Mouse (Mus musculus) forelimb bud, embryonic 11.5 days (tissue): ENCODE measurements at regions not wholly inside any gene's neighbourhood (a gene's known extent, or its start where the extent isn't known, plus 50 kb on each side); places are given as distances from the start of the nearest gene placed in this dataset.
"Not testable (repeated sequence)": the region's sequence is repeated elsewhere in the genome, so short reads cannot be mapped to it uniquely, and the experiment has no call there.

ENCODE experiments used
- DNase-seq: peaks from one replicate; pipeline ENCODE4 v3.0.0-alpha.2; 2012; ENCODE audit warnings: low read depth, low spot score

DNA sequence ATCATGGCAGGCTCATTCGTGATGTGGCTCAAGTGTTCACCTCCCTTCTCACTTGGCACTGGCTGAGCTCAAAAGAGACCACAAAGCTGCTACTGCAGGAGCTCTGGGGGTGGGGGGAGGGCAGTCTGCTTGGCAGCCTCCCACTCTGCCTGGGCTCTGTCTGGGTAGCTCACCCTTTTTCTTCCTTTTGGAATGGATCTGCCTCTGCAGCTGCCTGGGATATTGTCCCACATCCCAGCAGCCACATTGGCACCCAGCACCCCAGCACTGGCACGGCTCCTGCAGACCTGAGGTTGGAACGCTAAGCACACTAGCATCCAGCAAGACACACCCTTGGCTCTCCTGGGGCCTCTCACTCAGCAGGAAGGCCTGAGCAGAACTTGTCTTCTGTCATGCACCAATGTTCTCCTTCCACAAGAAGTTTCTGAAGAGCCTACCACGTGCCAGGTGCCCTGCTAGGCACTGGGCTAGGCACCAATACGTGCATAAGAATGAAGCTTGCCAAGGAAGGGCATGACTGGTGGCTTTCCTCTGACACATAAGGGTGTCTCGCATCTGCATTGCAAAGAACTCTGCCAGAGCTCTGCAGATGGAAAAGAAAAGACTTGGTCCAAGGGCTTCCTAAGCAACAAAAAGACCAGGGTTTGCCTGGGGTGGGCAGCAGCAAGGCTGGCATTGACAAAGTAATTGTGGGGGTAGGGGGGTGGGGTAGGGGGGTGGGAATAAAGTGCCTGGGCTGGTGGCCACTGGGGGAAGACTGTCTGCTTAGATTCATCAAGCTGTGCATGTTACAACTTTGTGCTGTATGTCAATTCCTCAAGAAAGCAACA lies 112.1 kb upstream of the Sipa1l1 start:
- not testable (repeated sequence) for DNase-seq

DNA sequence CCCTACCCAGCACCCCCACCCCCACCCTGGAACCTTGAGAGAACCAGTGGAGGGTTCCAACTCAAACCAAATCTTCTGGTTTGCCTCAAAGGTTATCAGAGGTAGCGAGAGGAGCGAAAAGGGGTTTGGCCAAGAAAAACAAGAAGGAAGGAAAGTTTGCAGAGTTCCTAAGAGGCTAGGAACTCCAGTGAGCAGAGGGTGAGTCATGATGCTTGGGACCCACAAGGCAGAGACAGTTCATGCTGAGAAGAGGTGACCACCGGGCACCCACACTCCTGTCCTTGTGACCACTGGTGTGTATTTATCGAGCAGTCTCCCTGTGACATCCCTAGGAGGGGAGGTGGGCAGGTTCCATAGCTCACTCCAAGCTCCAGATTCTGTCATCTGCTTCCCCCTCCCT lies 104.1 kb upstream of the Sipa1l1 start:
- no peak for DNase-seq

DNA sequence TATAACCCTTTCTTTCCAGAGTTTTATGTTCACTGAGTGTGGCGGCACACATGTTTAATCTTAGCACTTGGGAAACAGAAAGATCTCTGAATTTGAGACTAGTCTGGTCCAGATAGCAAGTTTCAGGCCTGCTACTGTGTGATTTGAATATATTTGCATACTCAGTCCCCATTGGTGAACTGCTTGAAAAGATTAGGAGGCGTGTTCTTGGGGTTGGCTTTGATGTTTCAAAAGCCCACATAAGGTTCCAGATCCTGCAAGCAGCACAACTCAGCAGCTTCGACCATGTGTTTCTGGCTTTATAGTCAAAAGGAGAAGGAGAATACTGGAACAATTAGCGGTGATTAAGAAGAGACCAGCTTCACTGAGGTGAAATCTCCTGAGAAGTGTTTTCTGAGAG lies 102.3 kb upstream of the Sipa1l1 start:
- DNase-seq: peak; percentile 37

DNA sequence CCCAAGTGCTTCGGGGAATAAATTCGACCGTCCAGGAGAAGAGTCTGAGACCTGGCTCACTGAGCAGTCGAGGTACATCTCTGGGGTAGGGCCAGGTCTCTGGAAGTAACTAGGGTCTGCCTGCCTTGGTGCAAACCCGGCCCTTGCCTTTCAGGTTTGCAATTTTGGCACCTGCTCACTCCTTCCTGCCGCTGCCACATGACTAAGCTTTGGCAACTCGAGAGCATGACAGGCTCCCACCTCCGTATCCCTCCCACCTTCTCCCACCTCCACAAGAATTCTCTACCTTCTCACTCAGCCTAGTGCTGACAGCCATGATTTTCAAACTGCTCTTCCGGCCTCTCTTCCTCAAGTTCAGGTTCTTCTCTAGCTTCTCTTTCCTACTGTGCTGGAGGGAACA lies 99.5 kb upstream of the Sipa1l1 start:
- no peak for DNase-seq

DNA sequence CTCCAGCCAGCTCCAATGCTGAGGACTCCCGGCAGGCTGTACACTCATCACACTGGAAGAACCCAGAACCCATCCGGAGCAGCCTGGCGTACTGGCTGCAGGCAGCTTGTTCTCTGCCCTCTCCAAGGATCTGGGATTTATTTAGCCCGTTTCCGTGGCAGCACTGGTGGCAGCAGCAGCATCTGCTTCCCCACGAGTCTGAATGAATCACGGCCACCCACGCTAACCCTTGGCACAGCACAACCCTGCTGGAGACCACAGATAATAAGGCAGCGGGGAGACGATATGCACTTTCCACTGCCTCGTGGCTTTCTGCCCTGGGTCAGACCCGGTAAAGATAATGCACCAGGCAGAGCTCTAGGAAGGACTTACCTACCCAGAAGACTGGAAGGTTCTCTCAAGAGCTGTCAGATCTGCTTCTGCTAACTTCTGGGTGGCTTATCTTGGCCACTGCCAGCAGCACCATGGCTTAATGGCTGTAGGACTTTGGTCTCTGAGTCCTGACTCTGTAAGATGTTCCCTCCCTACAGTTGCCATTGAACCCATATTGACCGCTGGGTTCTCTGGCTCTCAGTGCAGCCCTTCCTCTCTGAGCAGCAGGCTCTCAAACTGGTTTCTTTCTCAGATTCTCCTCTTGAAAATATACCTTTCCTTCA lies 96.2 kb upstream of the Sipa1l1 start:
- DNase-seq: no peak

DNA sequence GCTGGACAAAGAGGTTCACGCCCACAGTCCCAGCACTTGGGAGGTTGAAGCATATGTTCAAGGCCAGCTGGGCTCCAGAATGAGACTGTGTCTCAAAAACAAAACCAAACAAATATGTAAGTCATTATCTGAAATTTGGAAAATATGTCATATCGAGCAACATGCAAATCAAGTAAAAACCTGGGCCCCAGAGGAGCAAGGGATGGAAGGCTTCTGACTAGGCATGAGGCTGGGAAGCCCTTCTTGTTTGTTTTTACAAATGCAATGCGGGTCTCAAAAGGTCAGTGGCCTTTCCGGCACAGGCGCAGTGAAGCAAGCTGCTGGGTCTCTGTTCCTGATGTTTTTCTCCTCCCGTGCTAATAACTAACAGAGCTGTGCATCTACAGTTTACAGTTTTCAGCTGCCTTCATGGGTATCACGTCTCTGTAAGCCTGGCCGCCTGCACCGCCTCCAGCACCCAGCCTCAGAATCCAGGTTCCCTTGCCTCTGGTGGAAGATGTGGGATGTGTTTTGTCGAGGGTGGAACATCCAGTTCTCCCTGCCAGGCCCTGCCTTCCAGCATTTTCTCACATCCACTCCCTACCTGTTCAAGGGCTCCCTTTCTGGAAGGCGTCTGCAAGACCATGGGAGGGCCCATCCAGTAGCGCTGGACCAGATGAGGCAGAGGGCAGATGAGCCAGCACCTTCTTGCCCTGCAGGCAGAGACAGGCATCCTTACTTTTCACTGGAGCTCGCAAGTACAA lies 93.5 kb upstream of the Sipa1l1 start:
- DNase-seq: peak; percentile 14

DNA sequence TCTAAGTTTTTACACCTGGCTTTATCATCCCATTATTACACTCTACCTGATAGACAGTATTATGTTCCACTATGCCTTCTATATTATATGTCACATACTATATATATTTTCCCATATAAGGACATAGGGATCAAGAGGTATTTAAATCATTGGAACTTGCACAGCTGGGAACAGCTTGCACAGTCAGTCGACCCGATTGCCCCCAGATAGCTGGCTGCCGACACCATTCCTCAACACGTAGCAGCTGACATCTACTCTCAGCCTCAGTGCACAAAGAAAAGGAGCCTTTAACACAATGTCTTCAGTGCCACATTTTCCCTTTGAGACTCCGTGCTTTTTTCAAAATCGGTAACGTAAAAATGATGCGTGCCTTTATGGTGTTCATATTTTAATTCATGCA lies 92.4 kb upstream of the Sipa1l1 start:
- DNase-seq: no peak

DNA sequence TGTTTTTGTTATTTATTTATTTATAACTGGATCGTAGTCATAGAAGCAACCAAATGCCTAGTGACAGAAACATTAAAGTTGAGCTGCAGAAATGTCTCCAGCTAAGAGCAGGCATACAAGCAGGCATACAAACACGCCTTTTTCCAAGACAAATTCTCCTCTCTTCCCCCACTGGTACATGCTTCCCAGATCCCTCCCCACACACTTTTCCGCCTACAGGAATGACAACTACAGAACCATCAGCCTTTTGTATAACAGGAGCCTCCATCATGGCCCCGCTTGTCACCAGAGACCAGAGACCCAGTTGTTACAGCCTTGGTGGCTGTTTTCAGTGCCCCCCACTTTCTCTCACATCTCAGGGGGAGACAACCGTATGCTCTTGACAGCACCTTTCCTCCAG lies 91.2 kb upstream of the Sipa1l1 start:
- DNase-seq: no peak

DNA sequence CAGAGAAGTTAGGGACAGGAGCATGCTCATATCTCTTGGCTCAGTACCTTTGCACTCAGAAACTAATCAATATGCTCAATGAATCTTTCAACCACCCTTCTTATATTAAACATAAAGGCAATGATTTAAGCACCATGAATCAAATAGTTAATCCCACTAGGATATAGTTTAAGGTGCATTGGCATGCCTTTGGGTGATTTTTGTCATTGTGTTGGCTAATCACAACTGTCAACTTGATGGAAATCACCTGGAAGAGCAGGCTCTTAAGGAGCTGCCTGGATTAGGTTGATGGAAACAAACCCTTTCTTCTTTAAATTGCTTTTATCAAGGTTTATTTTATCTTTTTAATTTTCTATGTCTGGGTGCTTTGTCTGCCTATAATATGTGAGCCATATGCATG lies 90.4 kb upstream of the Sipa1l1 start:
- no peak for DNase-seq

DNA sequence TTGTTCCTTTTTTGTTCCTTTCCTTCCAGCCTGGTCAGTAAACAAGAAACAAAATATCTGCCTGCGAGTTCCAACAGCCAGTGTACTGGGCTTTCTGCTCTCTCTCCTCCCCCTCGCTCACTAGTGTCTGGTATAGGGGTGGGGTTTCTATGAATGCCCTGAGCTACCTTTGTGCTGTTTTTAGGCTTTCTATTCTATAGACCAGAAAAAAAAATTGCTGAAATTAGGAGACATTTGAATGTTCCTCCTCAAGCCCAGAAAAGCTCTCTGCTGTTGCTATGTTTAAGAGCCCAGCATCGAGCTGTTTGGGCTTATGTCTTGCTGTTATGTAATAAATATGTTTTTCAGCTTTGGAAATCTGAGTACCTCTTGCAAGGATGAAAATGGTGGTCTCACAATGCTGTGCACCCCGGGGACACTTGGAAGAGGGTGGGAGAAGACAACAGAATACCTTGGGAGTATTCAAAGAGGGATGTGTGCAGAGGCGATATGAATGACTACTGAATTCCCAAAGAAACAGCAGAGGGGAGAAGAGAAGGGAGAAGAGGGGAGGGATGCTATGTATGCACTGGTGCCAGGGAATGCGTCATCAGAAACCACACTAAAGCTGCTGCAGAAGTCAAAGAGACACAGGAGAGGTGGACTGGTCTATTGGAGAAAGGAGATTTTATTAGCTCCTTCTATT lies 88.8 kb upstream of the Sipa1l1 start:
- no peak for DNase-seq

DNA sequence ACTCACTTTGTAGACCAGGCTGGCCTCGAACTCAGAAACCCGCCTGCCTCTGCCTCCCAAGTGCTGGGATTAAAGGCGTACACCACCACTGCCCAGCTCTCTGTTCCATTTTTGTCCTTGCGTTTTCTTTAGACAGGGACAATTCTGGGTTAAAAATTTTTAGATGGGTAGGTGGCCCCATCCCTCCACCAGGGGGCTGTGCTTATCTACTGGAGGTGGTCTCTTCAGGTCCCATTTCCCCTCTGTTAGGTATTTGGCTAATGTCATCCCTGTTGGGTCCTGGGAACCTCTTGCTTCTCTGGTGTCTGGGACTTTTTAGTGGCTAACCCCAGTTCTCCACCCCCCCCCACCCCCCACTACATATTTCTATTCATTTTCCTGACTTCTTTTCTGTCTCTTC lies 86.5 kb upstream of the Sipa1l1 start:
- DNase-seq: not testable (repeated sequence)

DNA sequence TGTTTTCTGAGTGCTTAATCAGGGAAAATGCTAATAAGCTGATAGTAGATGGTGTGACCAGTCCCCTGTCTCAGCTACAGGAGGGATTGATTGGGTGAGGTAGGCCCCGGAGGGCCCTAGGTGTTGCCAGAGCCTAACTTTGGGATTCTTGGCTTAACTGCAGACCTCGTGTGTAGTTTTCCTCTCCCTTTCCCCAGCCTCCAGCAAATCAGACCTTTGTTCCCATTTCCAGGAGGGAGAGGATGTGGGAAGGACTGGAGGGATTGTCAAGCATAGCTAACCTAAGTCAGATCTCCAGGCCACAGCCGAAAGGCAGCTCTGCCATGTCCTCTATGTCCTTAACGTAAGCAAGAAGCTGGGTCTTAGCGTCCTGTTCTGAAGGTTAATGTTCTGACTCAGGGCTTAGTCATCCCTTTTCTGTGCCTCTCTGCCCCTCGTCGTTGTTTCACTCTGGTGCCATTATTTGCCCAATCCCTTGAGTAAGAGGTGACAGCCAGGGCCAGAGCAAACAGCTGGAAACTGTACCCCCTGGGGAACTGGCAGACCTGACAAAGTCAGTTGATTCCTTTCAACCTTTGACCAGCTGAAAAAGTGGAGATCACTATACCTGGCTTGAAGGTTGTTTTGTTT lies 83.2 kb upstream of the Sipa1l1 start:
- no peak for DNase-seq

DNA sequence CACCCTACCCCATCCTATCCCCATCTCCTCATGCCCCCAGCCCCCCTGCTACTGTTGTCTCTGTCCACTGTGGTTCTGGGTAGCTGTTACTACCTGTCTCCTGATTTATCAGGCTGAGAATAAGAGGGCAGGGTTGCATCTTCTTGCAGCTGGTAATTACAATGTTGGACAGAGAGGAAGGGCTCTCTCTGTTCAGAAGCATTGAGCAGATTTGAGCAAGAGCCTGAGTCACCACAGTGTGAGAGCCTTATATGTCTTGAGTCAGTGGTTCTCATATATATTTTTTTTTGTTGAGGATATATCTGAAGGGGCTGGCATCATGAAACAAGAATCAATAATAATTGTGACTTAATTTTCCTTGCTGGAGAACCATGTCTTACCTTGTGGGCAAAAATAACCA lies 82.7 kb upstream of the Sipa1l1 start:
- DNase-seq: no peak

DNA sequence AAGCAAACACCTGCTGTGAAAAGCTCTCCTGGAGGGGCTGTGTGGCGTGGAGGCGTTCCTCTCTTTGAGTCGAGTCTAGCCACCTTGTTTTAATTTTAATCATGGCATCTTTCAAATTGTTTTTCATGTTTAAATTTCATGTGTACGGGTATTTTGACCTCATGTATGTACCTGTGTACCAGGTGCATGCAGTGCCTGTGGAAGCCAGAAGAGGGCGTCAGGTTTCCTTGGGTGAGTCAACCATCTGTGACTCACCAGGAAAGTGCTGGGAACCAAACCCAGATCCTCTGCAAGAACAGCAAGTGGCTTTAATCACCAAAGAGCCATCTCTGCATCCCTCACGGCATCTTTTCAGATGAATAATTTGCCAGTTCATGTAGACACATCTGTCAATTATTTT lies 79.8 kb upstream of the Sipa1l1 start:
- DNase-seq: no peak

DNA sequence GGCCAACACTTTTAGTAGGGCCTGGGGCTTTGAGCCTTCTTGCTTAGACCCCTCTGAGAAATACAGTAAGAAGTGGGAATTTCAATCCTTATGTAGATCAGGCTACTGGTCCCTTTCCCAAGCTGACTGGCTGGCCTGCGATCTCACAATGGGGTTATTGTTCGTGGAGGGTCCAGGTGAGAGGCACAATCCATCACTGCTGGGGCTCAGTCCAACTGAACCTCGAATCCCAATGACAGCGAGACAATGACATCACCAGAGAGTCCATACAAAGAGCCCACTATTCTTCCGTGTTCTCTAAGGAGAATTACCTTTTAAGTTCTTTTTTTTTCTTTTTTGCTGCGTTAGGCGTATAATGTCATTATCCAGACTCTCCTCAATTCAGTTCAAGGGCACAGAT lies 75.8 kb upstream of the Sipa1l1 start:
- DNase-seq: peak; percentile 61

DNA sequence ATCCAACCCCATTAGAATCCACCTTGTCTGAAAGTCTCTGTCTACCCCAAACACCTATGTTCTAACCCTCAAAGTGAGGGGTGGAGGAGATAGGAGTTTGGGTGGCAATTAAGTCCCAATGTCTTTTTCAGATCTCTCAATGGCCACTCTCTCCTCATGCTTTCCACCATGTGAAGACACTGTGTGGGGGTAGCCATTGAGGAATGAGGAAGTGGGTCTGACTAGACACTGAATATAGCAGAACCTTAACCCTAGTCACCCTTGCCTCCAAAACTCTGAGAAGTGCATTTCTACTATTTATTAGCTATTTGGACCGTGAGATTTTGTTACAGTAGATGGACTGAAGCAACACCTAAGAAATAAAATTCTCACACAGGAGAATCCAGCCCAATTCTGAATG lies 73.7 kb upstream of the Sipa1l1 start:
- no peak for DNase-seq

DNA sequence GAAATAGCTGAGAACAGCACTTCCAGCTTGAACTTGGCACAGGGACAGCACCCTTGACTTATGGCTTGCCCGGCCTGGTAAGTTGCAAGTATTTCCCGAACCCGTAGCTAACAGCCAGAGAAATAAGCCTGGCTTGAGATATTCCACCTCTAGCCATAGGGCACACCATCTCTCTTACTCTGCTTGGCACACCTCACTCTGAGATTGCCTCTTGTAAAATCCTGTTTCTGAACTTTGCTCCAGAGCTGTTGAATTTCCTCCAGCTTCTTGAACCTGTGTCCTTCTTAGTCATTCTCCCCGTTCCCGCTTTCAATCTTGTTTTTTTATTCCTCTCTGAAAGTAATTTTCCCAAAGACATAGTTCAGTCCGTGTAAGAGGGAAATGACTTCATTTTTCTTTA lies 72.0 kb upstream of the Sipa1l1 start:
- DNase-seq: no peak

DNA sequence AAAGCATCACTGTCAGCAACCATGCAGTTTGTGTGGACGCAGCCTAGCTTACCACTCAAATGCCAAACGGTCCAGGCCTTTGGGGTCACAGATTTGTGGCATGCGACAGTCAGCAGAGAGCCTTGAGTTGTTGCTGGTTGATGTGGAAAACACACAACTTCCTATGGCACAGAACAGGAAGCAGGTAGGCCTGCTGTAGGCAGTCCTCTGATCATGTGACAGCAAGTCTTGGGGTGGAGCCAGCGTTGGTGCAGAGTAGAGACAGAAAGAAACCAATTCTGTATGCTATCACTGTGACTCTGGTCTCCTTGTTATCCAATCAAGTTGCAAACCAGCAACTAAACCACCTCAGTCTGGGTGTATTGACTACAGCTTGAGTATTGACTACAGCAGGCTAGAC lies 71.5 kb upstream of the Sipa1l1 start:
- no peak for DNase-seq

DNA sequence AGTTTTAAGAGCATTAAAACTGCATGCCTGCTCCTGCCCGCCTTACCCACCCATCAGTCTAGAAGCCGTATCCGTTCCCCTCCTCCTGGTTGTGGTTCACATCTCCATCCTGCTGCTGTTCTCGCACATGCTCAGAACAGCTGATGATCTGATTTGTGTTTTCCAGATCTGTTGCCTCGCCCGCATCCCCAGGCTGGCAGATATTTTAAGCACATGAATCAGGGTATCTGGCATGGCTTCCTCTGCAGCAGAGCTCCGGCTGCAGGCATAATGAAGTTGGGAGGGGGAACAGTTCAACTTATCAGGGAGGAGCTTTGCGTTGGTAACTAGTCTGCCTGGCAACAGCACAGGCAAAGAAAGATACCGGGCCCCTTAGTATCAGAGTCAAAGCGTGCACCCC lies 64.9 kb upstream of the Sipa1l1 start:
- DNase-seq: no peak

DNA sequence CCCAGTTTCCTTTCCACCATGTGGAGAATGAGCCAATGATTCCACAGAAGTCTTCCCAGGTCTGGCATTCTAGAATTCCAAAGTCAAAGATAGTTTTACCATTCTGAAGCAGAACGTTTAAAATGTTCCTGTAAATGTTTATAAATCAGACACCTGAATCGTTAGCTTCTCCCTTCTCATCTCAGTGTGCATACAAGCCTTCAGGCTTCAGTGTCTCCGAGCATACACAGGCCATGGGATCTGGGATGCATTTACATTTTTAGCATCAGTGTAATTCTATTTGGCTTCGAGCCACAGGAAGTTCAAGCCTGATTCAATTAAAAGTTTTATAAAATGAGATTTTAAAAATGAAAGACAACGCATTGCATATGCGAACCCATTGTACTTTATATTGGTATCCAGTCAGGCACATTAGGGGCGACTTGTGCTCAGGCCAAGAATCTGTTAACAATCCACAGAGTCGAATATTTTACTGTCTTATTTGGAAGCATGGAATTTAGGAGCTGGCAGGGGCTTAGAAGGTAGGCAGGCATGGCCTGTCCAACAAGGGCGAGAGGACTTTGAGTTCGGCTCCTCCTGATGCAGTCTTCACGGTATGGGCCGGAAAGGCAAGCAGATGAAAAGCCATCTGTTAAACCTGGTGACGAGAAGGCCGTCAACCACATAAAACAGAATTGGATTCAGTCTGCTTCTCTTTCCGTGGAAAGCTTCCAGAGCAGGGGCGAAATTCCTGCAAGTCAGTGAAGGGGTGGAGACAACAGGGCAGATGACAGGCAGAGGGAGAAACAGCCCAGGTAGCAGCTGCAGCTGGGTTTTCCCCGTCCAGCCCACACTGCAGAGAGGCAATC lies 63.7 kb upstream of the Sipa1l1 start:
- no peak for DNase-seq

DNA sequence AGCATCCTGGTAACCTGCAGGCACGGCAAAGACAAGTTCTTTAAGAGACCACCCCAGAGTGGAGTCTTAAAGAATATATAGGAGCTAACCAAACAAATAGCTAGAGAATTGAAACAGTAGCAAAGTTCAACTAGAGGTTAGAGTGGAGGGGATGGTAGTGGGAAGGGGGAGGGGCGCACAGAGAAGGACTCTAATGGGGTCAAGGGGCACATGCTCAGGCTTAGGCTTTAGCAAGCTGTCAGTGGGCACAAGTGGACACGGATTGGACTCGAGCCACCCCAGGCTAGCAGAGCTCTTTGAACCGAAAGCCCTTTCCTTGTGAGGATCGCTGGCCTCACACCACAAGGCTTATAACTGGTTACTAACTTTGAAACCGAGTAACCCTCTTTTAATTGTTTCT lies 53.4 kb upstream of the Sipa1l1 start:
- no peak for DNase-seq
